Mouse (Mus musculus): ENCODE data around the gene Olfr206.
"Not testable (repeated sequence)": the region's sequence is repeated elsewhere in the genome, so short reads cannot be mapped to it uniquely, and the experiment has no call there.

Olfr206 gene

GRCm38 (mm10) chr16:59349146-59349545 lies at the start of gene Olfr206:
Gene Olfr206, minus strand, starts transcription at chr16:59349246.
- DNase-seq (ENCODE audit: inconsistent age in 2 of 2, low spot score in 1 of 2) = no peak

- no peak for DNase-seq (ENCODE audit: inconsistent age in 2 of 2, low spot score in 1 of 2)
Measured at GRCm38 (mm10) chr16:59393300-59393699, 44.3 kb upstream of the Olfr206 start.

GRCm38 (mm10) chr16:59363893-59364292 lies 14.8 kb upstream of the Olfr206 start, which contains the start of gene Olfr209:
Gene Olfr209, minus strand, starts transcription at chr16:59363993.
- DNase-seq (ENCODE audit: inconsistent age in 2 of 2, low spot score in 1 of 2) = no peak

- DNase-seq (ENCODE audit: inconsistent age in 2 of 2, low spot score in 1 of 2) = no peak
Measured at GRCm38 (mm10) chr16:59331038-59331437, 18.0 kb downstream of the Olfr206 start, which contains the start of gene Olfr205. Gene Olfr205, minus strand, starts transcription at chr16:59331138.

GRCm38 (mm10) chr16:59323262-59323661 lies 25.8 kb downstream of the Olfr206 start:
- DNase-seq (ENCODE audit: inconsistent age in 2 of 2, low spot score in 1 of 2) = not testable (repeated sequence)

- no peak for DNase-seq (ENCODE audit: inconsistent age in 2 of 2, low spot score in 1 of 2)
Measured at GRCm38 (mm10) chr16:59318148-59318547, 30.9 kb downstream of the Olfr206 start, which contains the start of gene Olfr204. Gene Olfr204, minus strand, starts transcription at chr16:59318248.

- DNase-seq (ENCODE audit: inconsistent age in 2 of 2, low spot score in 1 of 2) = no peak
Measured at GRCm38 (mm10) chr16:59298581-59298980, 50.5 kb downstream of the Olfr206 start, which contains the start of gene Olfr203. Gene Olfr203, plus strand, starts transcription at chr16:59298881.

All from adrenal gland, adult (tissue).